Mouse (Mus musculus) kidney, adult 18-20 months (tissue): Measurements from ENCODE around the gene Pid1.
"Not testable (repeated sequence)": the region's sequence is repeated elsewhere in the genome, so short reads cannot be mapped to it uniquely, and the experiment has no call there.

Experiments used
- DNase-seq: peaks from one replicate; pipeline ENCODE4 v3.0.0; 2021

The Pid1 gene

DNA sequence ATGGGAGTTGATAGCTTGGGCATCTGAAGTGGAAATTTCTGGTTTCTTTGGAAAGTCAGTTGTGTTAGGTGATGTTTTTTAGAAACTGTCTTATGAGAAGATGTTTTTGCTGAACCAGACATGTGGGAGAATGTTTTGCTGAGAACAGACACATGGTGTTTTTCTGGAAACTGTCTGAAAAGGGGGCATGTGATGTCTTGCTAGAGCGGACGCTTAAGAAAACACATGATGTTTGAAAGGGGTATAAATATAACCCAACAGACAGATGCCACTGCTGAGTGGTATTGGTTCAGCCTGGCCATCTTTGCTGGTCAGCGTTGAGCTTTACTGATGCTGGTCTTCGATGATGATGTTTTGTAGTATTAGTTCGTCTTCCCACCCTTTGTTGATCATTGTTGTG, 6.8 kb downstream of the Pid1 start:
- no peak for DNase-seq

DNA sequence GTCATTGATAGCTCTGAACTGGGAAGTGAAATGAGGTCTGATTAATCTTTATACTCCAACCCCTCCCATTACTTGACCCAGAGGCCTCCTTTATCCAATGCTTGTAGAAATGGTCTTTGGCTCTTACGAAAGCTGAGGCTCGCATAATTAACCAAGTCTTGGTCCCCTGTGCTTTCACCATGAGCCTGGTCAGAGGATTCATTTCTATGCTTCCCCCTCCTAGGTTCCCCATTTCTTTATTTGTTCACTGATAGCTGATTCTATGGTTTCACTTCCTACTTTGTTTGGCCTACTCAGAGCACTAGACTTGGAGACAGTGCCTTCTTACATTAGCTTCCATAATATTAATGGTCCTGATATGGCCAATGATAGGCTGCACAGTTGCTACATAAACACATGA, 13.7 kb downstream of the Pid1 start:
- no peak for DNase-seq

- DNase-seq = no peak
Measured at GRCm38 (mm10) chr1:84347796-84348476, 16.0 kb downstream of the Pid1 start.

DNA sequence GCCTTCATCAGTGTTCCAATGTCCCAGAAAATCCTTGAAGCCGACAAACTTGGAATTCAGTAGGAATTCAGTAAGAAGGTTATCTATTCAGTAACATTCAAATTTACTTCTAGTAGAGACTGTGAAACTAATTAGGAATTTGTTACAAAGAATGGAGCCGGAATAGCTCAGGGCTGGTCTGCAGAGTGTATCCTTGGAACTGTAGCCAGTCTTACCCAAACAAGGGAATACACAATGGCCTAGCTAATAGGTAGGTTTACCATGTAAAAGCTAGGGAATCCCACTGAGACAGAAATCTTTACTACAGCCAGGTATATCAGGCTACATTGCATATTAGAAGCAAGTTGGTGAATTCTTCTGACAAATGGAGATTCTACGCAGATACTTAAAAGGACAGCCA, 31.2 kb downstream of the Pid1 start:
- not testable (repeated sequence) for DNase-seq

DNA sequence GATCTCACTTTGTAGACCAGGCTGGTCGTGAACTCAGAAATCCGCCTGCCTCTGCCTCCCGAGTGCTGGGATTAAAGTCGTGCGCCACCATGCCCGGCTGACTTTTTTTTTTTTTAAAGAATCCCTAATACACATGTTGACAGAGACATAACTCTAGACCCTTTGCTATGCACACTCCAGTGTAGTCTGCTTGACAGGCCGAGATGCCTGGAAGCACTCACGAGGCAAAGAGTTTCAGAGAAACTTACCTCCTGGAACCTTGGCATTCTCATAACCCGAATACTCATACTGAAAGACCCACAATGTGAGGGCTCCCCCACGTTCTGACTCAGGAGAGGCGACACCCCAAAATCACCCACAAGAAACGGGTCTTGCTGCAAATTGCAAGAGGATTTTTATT, 32.1 kb downstream of the Pid1 start:
- DNase-seq = not testable (repeated sequence)

DNA sequence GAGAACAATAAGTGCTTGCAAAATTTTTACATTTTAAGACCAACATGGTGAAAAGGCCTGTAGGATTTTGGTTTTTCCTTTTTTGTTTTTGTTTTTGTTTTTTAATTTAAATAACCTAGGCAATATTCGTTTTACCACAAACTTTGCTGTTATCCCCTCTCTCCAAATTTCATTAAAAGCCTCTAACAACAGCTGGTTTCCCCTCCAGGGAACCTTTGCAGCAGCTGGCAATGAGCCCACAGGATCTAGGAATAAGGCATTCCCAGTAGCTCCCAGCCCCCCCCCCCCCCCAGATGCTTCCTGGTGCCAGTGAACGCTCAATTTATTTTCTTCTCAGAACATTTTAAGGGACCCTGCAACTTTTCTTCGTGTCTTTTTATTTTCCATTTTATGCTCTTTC, 38.7 kb downstream of the Pid1 start:
- no peak for DNase-seq

DNA sequence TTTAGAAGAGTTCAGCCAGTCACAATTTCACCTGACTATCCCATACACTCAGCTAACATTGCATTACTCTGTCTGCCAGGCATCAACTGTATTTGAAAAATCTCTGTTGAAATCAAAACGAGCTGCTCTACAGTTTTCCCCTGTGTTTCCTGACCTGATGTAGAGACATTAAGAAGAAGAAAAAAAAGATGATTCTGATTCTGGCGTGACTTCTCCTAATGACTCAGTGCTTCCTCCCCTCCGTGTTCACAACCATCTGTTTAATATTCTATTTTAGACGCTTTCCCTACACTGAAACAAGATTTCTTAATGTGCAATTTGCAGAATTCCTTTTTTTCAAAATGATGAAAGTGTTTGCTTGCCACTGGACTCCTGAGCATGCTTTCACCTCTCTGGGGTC, 42.7 kb downstream of the Pid1 start:
- DNase-seq = no peak

DNA sequence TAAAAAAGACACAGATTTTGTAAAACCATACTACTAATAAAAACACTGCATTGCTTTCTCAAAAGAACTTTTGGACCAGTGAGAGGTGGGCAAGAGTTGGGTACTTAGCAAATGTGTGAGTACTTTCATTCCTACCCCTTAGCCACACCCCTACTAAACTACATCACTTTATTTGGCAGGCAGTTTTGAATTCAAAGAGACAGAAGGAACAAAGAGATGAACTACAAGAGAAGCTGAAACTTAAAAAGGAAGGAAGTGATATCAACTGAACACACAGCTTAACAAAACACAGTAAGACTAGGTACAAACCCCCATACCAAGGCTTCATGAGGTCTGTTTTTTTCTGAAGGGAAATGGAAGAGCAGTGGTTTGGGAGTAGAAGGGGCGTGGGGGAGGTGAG, 45.4 kb downstream of the Pid1 start:
- DNase-seq = no peak

DNA sequence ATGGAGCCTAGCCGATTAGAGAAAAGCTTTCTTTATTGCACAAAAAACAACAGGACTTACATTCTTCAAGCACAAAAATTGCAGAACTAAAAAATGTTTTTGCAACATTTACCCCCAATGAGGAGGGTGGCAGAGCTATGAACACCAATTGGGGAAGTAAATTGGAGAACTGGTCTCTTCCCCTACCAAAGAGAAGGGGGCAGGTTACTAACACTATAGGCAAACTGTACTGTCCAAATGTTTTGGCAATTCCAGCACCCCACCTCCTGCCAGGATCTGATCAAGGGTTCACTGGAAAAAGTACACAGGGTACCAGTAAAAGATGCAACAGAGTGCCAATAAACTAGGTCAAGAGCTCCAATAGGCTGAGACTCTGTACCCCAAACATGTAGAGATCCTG, 46.2 kb downstream of the Pid1 start:
- no peak for DNase-seq

DNA sequence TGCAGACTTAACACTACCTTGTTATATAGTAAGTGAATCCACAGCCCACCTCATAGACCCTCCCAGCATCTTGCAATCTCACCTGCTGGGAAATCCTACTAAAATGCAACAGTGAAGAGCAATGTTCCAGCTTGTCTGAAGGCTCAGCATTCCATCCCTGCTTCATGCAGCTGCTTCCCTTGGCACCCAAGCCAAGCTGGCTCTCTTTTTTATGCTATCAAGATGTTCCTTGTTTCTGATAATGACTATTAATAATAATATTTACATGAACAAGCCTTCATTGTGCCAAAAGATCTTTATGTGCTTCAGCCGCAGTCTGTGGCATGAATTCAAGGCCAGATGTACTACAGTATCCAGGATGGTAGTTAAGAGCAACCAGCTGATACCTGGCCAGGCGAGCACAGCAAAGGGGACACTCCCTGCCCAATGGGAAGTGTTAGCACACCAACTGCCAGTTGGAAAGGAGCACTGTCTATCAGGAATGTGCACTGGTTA, 54.0 kb downstream of the Pid1 start:
- DNase-seq = no peak

GRCm38 (mm10) chr1:84305713-84306421, 58.1 kb downstream of the Pid1 start:
- DNase-seq = no peak

- DNase-seq = no peak
Measured at GRCm38 (mm10) chr1:84302788-84303187, 61.2 kb downstream of the Pid1 start.

DNA sequence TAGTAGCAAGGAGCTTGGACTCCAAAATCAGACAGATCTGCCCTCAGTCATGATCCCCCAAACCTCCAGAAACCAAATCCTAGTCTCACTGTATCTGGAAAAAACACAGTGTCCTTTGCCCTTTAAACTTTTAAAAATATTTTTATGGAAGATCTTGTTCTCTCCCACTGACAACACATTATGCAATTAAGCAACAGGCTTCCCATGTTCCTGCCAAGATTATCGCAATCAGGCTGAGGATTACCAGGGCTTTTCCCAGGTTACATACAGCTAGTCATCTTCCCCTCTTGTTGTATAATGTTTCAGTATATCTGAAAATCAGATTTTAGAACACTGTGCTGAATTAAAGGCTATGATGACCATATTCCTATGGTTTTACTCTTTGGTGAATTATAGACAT, 64.3 kb downstream of the Pid1 start:
- no peak for DNase-seq

DNA sequence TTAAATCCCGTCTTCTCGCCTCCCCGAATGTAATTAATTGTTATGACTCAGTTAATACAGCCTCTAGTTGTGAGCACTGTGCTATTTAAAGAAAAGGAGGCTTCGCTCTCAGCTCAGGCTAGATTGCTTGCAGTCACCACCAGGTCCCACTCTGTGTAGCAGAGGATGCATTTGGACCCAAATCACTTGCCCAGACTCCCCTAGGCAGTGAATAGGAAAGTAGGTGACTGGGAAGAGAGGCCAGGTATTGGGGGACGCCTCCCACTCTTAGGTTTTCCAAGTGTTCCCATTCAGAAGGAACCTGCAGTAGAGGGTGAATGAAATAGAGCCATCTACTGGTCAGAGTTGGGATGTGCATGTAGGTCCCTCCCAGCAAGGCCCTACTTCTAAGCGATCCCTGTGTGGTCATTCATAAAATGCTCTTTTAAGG, 77.3 kb downstream of the Pid1 start:
- DNase-seq = peak; percentile 57

DNA sequence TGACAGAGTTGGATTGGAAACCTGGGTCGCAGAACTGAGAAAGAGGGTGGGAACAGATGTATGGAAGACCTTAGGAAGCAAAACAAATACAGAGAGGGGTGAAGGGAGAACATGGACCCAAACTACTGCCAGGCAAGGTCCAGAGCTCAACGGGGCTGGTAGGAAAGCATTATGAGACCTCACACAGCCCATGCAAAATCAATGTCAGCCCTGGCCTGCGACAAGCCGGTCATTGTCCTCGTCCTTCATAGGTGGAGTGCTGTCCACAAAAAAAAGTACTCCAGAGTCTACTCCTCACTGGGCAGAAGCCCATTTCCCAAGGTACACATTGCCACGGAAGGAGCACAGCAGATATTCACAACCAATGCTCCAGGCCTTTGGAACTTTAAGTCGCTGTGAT, 78.4 kb downstream of the Pid1 start:
- no peak for DNase-seq

DNA sequence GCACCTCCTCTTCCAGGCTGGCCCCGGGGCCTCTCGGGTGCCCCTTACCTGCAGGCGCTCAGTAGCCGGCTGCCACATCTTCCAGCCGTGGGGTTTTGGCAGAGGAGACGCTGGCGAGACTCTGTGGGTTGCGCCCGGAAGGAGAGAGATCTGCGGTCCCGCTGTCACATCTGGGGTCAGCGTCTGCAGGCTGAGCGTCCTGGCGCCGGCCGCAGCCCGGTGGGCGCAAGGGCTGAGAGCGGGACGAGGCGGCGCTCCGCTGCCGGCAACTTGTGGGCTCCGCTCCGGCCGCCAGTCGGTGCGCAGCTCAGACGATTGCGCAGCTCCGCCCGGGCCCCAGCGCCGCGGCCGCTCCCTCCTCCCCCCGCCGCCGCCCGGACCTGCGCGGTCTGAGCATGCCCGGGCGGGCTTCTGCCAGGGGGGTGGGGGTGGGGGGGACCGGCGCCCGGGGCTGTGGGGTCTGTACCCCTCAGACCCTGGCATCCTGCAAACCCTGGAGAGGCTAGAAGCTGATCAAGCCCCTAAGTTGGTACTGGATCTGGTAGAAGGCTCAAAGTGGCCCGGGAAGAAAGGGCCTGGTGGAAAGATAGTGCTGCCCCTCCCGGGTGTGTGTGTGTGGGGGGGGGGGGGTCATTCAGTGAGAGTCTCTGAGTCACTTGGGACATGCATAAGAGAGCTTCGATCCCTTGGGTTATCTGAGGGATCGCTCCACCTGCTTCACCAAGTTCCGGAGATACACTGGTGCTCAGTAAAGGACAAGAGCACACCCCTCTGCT, 79.5 kb downstream of the Pid1 start:
- DNase-seq = peak; percentile 54

- DNase-seq = peak; percentile 31
Measured at GRCm38 (mm10) chr1:84283119-84283518, 80.9 kb downstream of the Pid1 start.

DNA sequence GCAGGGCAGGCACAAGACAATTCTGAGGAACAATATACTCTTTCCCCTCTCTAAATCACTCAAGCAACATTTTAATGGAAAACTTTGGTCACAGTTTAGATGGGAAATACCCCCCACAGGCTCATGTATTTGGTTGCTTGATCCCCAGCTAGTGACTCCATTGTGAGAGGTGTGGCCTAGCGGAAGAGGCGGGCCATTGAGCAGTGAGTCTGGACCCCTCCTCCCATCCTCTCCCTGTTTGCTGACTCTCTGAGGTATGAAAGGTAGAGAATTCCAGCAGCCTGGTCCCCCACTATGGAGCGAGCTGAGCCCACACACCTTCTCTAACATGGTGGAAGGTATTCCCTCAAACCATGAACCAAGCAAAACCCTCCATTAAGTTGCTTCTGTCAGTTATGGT, 83.8 kb downstream of the Pid1 start:
- DNase-seq = no peak

DNA sequence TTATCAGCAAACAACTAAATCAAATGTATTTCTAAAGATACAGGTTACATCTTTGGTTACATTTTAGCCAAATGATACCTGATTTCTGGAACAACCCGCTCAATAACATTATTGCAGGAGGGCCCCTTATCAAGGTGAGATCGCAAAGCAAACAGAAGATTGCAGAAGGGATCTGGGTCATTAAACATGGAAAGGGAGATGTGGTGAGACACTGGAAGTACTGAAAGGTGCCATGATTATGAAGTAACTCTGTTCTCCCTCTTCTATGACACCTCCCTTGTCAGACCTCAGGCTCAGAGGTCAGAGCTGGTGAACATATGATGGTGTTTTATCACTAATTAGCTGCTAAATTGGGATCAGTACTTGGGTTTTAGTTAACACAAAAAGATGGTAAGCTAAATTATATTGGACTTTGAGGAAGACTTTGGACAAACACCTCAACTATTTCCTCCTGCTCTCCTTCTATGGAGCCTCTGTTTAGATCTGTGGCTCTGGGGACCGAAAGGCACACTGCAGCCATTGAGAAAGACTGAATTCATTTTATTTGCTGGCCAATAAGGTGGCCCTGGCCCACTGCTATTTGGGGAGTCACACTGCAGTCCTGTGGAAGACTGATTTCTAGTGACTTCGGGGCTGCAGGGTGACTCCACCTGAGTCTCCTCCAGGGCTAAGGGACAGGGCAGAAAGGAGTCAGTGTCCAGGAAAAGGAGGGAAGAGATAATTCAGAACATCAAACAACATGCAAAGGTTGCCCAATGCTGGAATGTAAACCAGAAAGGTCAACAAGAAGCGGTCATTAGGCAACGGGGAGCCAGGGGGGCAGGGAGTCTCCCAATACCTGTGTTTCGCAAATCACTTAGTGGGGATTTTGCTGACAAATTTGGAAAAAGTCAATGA, 85.4 kb downstream of the Pid1 start:
- no peak for DNase-seq

GRCm38 (mm10) chr1:84272951-84273350, 91.0 kb downstream of the Pid1 start:
- no peak for DNase-seq

GRCm38 (mm10) chr1:84271712-84272200, 92.2 kb downstream of the Pid1 start:
- no peak for DNase-seq

- no peak for DNase-seq
Measured at GRCm38 (mm10) chr1:84257656-84258055, 106.3 kb downstream of the Pid1 start.

GRCm38 (mm10) chr1:84254361-84254760, 109.6 kb downstream of the Pid1 start:
- DNase-seq = peak; percentile 14
